Mouse (Mus musculus): ENCODE data around the gene Rab42.

- TF ChIP-seq FLI1 (IDR thresholded peaks at IDR 0.05; ENCODE audit: low read length) (no peak), GATA1 (IDR thresholded peaks at IDR 0.05; ENCODE audit: borderline replicate concordance, low read length) (no peak)
Measured at GRCm38 (mm10) chr4:132295696-132296390, 7.3 kb downstream of the Rab42 start.
